Mouse (Mus musculus): ENCODE data around the gene Lcn12. TPM values are rescaled to one million over a fixed set of nuclear protein-coding genes. Genes with fewer than 3 reads are reported as not detected.

Lcn12 gene
- not detected for polyA plus RNA-seq (2014; fragmentation: Illumina TruSeq; extraction: RNeasy Lipid Tissue Mini Kit (QIAGEN cat#74804); ENCODE audit: low read depth, low replicate concordance)

GRCm38 (mm10) chr2:25493476-25493961 is at the start of gene Lcn12:
Gene Lcn12 (minus strand): TSS chr2:25493911.

GRCm38 (mm10) chr2:25501593-25502486 is 8.1 kb upstream of the Lcn12 start, which contains the start of gene C8g:
Gene C8g (minus strand): TSS chr2:25501719.

GRCm38 (mm10) chr2:25500576-25501405 is 7.1 kb upstream of the Lcn12 start, which contains the start of gene Fbxw5:
Gene Fbxw5 (plus strand): TSS chr2:25500750.

GRCm38 (mm10) chr2:25469969-25470368 is 23.7 kb downstream of the Lcn12 start, which contains the start of gene Ptgds:
Gene Ptgds (minus strand): TSS chr2:25470046.

GRCm38 (mm10) chr2:25460551-25461309 is 33.0 kb downstream of the Lcn12 start, which contains the start of gene Paxx:
Gene Paxx (minus strand): TSS chr2:25461094.

GRCm38 (mm10) chr2:25456205-25456953 is 37.3 kb downstream of the Lcn12 start, which contains the start of gene Clic3:
Gene Clic3 (plus strand): TSS chr2:25456838.

Other genes with a start within 250 kb of the Lcn12 start
- 0.93 TPM for gene AL732309.1, start 247.0 kb downstream of the Lcn12 start, polyA plus RNA-seq (2014; fragmentation: Illumina TruSeq; extraction: RNeasy Lipid Tissue Mini Kit (QIAGEN cat#74804); ENCODE audit: low read depth, low replicate concordance)
- gene Tmem203, start 238.5 kb downstream of the Lcn12 start, polyA plus RNA-seq (2014; fragmentation: Illumina TruSeq; extraction: RNeasy Lipid Tissue Mini Kit (QIAGEN cat#74804); ENCODE audit: low read depth, low replicate concordance): not detected
- 0.52 TPM for gene Tprn, start 231.3 kb downstream of the Lcn12 start, polyA plus RNA-seq (2014; fragmentation: Illumina TruSeq; extraction: RNeasy Lipid Tissue Mini Kit (QIAGEN cat#74804); ENCODE audit: low read depth, low replicate concordance)
- 2.9 TPM for gene Ssna1, start 221.5 kb downstream of the Lcn12 start, polyA plus RNA-seq (2014; fragmentation: Illumina TruSeq; extraction: RNeasy Lipid Tissue Mini Kit (QIAGEN cat#74804); ENCODE audit: low read depth, low replicate concordance)
- gene Anapc2, start 221.4 kb downstream of the Lcn12 start, polyA plus RNA-seq (2014; fragmentation: Illumina TruSeq; extraction: RNeasy Lipid Tissue Mini Kit (QIAGEN cat#74804); ENCODE audit: low read depth, low replicate concordance): 6.7 TPM
- gene Tmem210, start 205.8 kb downstream of the Lcn12 start, polyA plus RNA-seq (2014; fragmentation: Illumina TruSeq; extraction: RNeasy Lipid Tissue Mini Kit (QIAGEN cat#74804); ENCODE audit: low read depth, low replicate concordance): not detected
- not detected for gene Lrrc26, start 204.0 kb downstream of the Lcn12 start, polyA plus RNA-seq (2014; fragmentation: Illumina TruSeq; extraction: RNeasy Lipid Tissue Mini Kit (QIAGEN cat#74804); ENCODE audit: low read depth, low replicate concordance)
- 2.7 TPM for gene Grin1, start 174.7 kb downstream of the Lcn12 start, polyA plus RNA-seq (2014; fragmentation: Illumina TruSeq; extraction: RNeasy Lipid Tissue Mini Kit (QIAGEN cat#74804); ENCODE audit: low read depth, low replicate concordance)
- 23.9 TPM for gene Man1b1, start 161.6 kb downstream of the Lcn12 start, polyA plus RNA-seq (2014; fragmentation: Illumina TruSeq; extraction: RNeasy Lipid Tissue Mini Kit (QIAGEN cat#74804); ENCODE audit: low read depth, low replicate concordance)
- 15.1 TPM for gene Dpp7, start 137.6 kb downstream of the Lcn12 start, polyA plus RNA-seq (2014; fragmentation: Illumina TruSeq; extraction: RNeasy Lipid Tissue Mini Kit (QIAGEN cat#74804); ENCODE audit: low read depth, low replicate concordance)
- 0.41 TPM for gene Uap1l1, start 128.2 kb downstream of the Lcn12 start, polyA plus RNA-seq (2014; fragmentation: Illumina TruSeq; extraction: RNeasy Lipid Tissue Mini Kit (QIAGEN cat#74804); ENCODE audit: low read depth, low replicate concordance)
- not detected for gene Sapcd2, start 121.6 kb downstream of the Lcn12 start, polyA plus RNA-seq (2014; fragmentation: Illumina TruSeq; extraction: RNeasy Lipid Tissue Mini Kit (QIAGEN cat#74804); ENCODE audit: low read depth, low replicate concordance)
- 1.6 TPM for gene Entpd2, start 98.0 kb downstream of the Lcn12 start, polyA plus RNA-seq (2014; fragmentation: Illumina TruSeq; extraction: RNeasy Lipid Tissue Mini Kit (QIAGEN cat#74804); ENCODE audit: low read depth, low replicate concordance)
- 16.0 TPM for gene Npdc1, start 94.6 kb downstream of the Lcn12 start, polyA plus RNA-seq (2014; fragmentation: Illumina TruSeq; extraction: RNeasy Lipid Tissue Mini Kit (QIAGEN cat#74804); ENCODE audit: low read depth, low replicate concordance)
- gene Fut7, start 70.6 kb downstream of the Lcn12 start, polyA plus RNA-seq (2014; fragmentation: Illumina TruSeq; extraction: RNeasy Lipid Tissue Mini Kit (QIAGEN cat#74804); ENCODE audit: low read depth, low replicate concordance): not detected
- gene Abca2, start 65.2 kb downstream of the Lcn12 start, polyA plus RNA-seq (2014; fragmentation: Illumina TruSeq; extraction: RNeasy Lipid Tissue Mini Kit (QIAGEN cat#74804); ENCODE audit: low read depth, low replicate concordance): 1.9 TPM
- not detected for gene Clic3, start 37.1 kb downstream of the Lcn12 start, polyA plus RNA-seq (2014; fragmentation: Illumina TruSeq; extraction: RNeasy Lipid Tissue Mini Kit (QIAGEN cat#74804); ENCODE audit: low read depth, low replicate concordance)
- gene Paxx, start 32.8 kb downstream of the Lcn12 start, polyA plus RNA-seq (2014; fragmentation: Illumina TruSeq; extraction: RNeasy Lipid Tissue Mini Kit (QIAGEN cat#74804); ENCODE audit: low read depth, low replicate concordance): 1.5 TPM
- not detected for gene Ptgds, start 23.9 kb downstream of the Lcn12 start, polyA plus RNA-seq (2014; fragmentation: Illumina TruSeq; extraction: RNeasy Lipid Tissue Mini Kit (QIAGEN cat#74804); ENCODE audit: low read depth, low replicate concordance)
- gene Fbxw5, start 6.8 kb upstream of the Lcn12 start, polyA plus RNA-seq (2014; fragmentation: Illumina TruSeq; extraction: RNeasy Lipid Tissue Mini Kit (QIAGEN cat#74804); ENCODE audit: low read depth, low replicate concordance): 1.3 TPM
- gene C8g, start 7.8 kb upstream of the Lcn12 start, polyA plus RNA-seq (2014; fragmentation: Illumina TruSeq; extraction: RNeasy Lipid Tissue Mini Kit (QIAGEN cat#74804); ENCODE audit: low read depth, low replicate concordance): not detected
- 1.6 TPM for gene Traf2, start 53.0 kb upstream of the Lcn12 start, polyA plus RNA-seq (2014; fragmentation: Illumina TruSeq; extraction: RNeasy Lipid Tissue Mini Kit (QIAGEN cat#74804); ENCODE audit: low read depth, low replicate concordance)
- gene Edf1, start 63.9 kb upstream of the Lcn12 start, polyA plus RNA-seq (2014; fragmentation: Illumina TruSeq; extraction: RNeasy Lipid Tissue Mini Kit (QIAGEN cat#74804); ENCODE audit: low read depth, low replicate concordance): 3.3 TPM
- gene Mamdc4, start 80.9 kb upstream of the Lcn12 start, polyA plus RNA-seq (2014; fragmentation: Illumina TruSeq; extraction: RNeasy Lipid Tissue Mini Kit (QIAGEN cat#74804); ENCODE audit: low read depth, low replicate concordance): 1.6 TPM
- gene Phpt1, start 81.3 kb upstream of the Lcn12 start, polyA plus RNA-seq (2014; fragmentation: Illumina TruSeq; extraction: RNeasy Lipid Tissue Mini Kit (QIAGEN cat#74804); ENCODE audit: low read depth, low replicate concordance): not detected
- gene Ajm1, start 87.8 kb upstream of the Lcn12 start, polyA plus RNA-seq (2014; fragmentation: Illumina TruSeq; extraction: RNeasy Lipid Tissue Mini Kit (QIAGEN cat#74804); ENCODE audit: low read depth, low replicate concordance): not detected
- gene Rabl6, start 114.6 kb upstream of the Lcn12 start, polyA plus RNA-seq (2014; fragmentation: Illumina TruSeq; extraction: RNeasy Lipid Tissue Mini Kit (QIAGEN cat#74804); ENCODE audit: low read depth, low replicate concordance): 68.8 TPM
- gene Ccdc183, start 123.8 kb upstream of the Lcn12 start, polyA plus RNA-seq (2014; fragmentation: Illumina TruSeq; extraction: RNeasy Lipid Tissue Mini Kit (QIAGEN cat#74804); ENCODE audit: low read depth, low replicate concordance): not detected
- gene Tmem141, start 128.1 kb upstream of the Lcn12 start, polyA plus RNA-seq (2014; fragmentation: Illumina TruSeq; extraction: RNeasy Lipid Tissue Mini Kit (QIAGEN cat#74804); ENCODE audit: low read depth, low replicate concordance): 6.4 TPM
- gene Fcna, start 134.1 kb upstream of the Lcn12 start, polyA plus RNA-seq (2014; fragmentation: Illumina TruSeq; extraction: RNeasy Lipid Tissue Mini Kit (QIAGEN cat#74804); ENCODE audit: low read depth, low replicate concordance): 1.3 TPM
- gene Lcn8, start 159.2 kb upstream of the Lcn12 start, polyA plus RNA-seq (2014; fragmentation: Illumina TruSeq; extraction: RNeasy Lipid Tissue Mini Kit (QIAGEN cat#74804); ENCODE audit: low read depth, low replicate concordance): not detected
- gene Lcn5, start 164.0 kb upstream of the Lcn12 start, polyA plus RNA-seq (2014; fragmentation: Illumina TruSeq; extraction: RNeasy Lipid Tissue Mini Kit (QIAGEN cat#74804); ENCODE audit: low read depth, low replicate concordance): 1.3 TPM
- gene Lcn6, start 182.9 kb upstream of the Lcn12 start, polyA plus RNA-seq (2014; fragmentation: Illumina TruSeq; extraction: RNeasy Lipid Tissue Mini Kit (QIAGEN cat#74804); ENCODE audit: low read depth, low replicate concordance): not detected
- gene Lcn10, start 188.8 kb upstream of the Lcn12 start, polyA plus RNA-seq (2014; fragmentation: Illumina TruSeq; extraction: RNeasy Lipid Tissue Mini Kit (QIAGEN cat#74804); ENCODE audit: low read depth, low replicate concordance): not detected
- gene Obp2a, start 206.1 kb upstream of the Lcn12 start, polyA plus RNA-seq (2014; fragmentation: Illumina TruSeq; extraction: RNeasy Lipid Tissue Mini Kit (QIAGEN cat#74804); ENCODE audit: low read depth, low replicate concordance): 3.4 TPM
- gene Bmyc, start 212.8 kb upstream of the Lcn12 start, polyA plus RNA-seq (2014; fragmentation: Illumina TruSeq; extraction: RNeasy Lipid Tissue Mini Kit (QIAGEN cat#74804); ENCODE audit: low read depth, low replicate concordance): 15.5 TPM
- not detected for gene Obp2b, start 243.1 kb upstream of the Lcn12 start, polyA plus RNA-seq (2014; fragmentation: Illumina TruSeq; extraction: RNeasy Lipid Tissue Mini Kit (QIAGEN cat#74804); ENCODE audit: low read depth, low replicate concordance)

All from adrenal gland, adult 10 weeks (tissue).